Mouse (Mus musculus) CH12.LX (cell line): Measurements from ENCODE around the gene Stat6.

Experiments
- BHLHE40 ChIP-seq: IDR thresholded peaks from 2 replicates; pipeline ENCODE4 v1.6.1; 2011; ENCODE audit warnings: mild to moderate bottlenecking, low read depth, low read length, improper control_type of control experiment
- CTCF ChIP-seq, 2 experiments: IDR thresholded peaks in 1 of 2; conservative IDR thresholded peaks in 1 of 2; 2 replicates each; pipeline ENCODE4 v1.5.1; 2011 to 2012; ENCODE audit warnings: low read depth in 2 of 2, low read length in 2 of 2, improper control_type of control experiment in 1 of 2, inconsistent platforms in 1 of 2, mild to moderate bottlenecking in 1 of 2, moderate library complexity in 1 of 2
- NRF1 ChIP-seq: IDR thresholded peaks from 2 replicates; pipeline ENCODE4 v1.6.1; 2014; ENCODE audit warnings: low read depth, mild to moderate bottlenecking, inconsistent platforms, low read length, improper control_type of control experiment, moderate library complexity
- USF1 ChIP-seq: IDR thresholded peaks from 2 replicates; pipeline ENCODE4 v1.6.1; 2014; ENCODE audit warnings: low read depth, mild to moderate bottlenecking, inconsistent platforms, low read length, improper control_type of control experiment

- no peak for TF ChIP-seq USF1
- TF ChIP-seq BHLHE40 = no peak
- no peak for TF ChIP-seq NRF1
- TF ChIP-seq CTCF (conservative IDR thresholded peaks at IDR 0.05 in 1 of 2, IDR thresholded peaks at IDR 0.05 in 1 of 2; ENCODE audit: low read depth in 2 of 2, low read length in 2 of 2) = no peak
Measured at GRCm38 (mm10) chr10:127619941-127620405, 22.8 kb upstream of the Stat6 start.
